Mouse (Mus musculus): ENCODE results near the gene Gm10840. TPM values are rescaled to one million over a fixed set of nuclear protein-coding genes. Genes with fewer than 3 reads are reported as not detected.

Gm10840 gene
- polyA plus RNA-seq, 1 experiment from 2014 or later: not detected

DNA sequence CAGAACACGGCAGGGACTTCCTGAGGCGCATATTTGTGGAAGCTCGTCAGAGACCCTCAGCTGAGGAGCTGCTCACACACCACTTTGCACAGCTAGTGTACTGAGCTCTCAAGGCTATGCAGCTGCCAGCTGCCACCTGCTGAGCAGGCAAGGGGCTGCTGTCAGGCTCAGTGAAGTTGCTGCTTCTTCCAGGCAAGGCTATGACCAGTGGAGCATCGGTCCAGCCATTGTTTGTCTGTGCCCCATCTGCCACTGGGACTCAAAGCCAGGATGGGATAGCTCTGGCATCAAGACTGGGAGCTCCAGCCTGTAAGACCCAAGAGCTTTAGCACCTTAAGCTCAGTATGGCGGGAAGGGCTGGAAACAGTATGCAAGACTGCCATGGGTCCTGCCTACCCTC is 6.6 kb upstream of the Gm10840 start:
- H3K4me3 ChIP-seq: no peak overlapping the region
- H3K27me3 ChIP-seq (ENCODE audit: low read depth, poor library complexity, severe bottlenecking): no peaks in the 10 kb centered on the region
- 80% methylated on average over 5 of the region's 5 CpGs for WGBS
- no peak overlapping the region for H3K27ac ChIP-seq (replicated peaks)
- H3K36me3 ChIP-seq: peaks cover 100% of the 10 kb centered on the region
- DNase-seq (ENCODE audit: low spot score): no peak
- peaks cover 15% of the 10 kb centered on the region for H3K4me1 ChIP-seq
- H3K9me3 ChIP-seq (replicated peaks): no peaks in the 10 kb centered on the region

- Histone ChIP-seq H3K9me3 (replicated peaks) (no peaks in the 10 kb centered on the region), H3K27me3 (ENCODE audit: low read depth, poor library complexity, severe bottlenecking) (no peaks in the 10 kb centered on the region), H3K36me3 (peaks cover 94% of the 10 kb centered on the region), H3K27ac (replicated peaks) (no peak overlapping the region), H3K4me1 (peaks cover 21% of the 10 kb centered on the region), H3K4me3 (no peak overlapping the region)
- WGBS: 82% methylated on average over 2 of the region's 2 CpGs
- DNase-seq (ENCODE audit: low spot score): no peak
Observed at GRCm38 (mm10) chr11:106154770-106155169, 5.9 kb upstream of the Gm10840 start.

GRCm38 (mm10) chr11:106155761-106156160 is 4.9 kb upstream of the Gm10840 start:
- Histone ChIP-seq H3K36me3 (peaks cover 84% of the 10 kb centered on the region), H3K4me3 (no peak overlapping the region), H3K27ac (replicated peaks) (no peak overlapping the region), H3K27me3 (ENCODE audit: low read depth, poor library complexity, severe bottlenecking) (no peaks in the 10 kb centered on the region), H3K4me1 (peaks cover 28% of the 10 kb centered on the region), H3K9me3 (replicated peaks) (no peaks in the 10 kb centered on the region)
- WGBS: 82% methylated on average over 3 of the region's 3 CpGs
- no peak for DNase-seq (ENCODE audit: low spot score)

GRCm38 (mm10) chr11:106156257-106156656 is 4.4 kb upstream of the Gm10840 start:
- H3K4me1 ChIP-seq: peaks cover 33% of the 10 kb centered on the region

DNA sequence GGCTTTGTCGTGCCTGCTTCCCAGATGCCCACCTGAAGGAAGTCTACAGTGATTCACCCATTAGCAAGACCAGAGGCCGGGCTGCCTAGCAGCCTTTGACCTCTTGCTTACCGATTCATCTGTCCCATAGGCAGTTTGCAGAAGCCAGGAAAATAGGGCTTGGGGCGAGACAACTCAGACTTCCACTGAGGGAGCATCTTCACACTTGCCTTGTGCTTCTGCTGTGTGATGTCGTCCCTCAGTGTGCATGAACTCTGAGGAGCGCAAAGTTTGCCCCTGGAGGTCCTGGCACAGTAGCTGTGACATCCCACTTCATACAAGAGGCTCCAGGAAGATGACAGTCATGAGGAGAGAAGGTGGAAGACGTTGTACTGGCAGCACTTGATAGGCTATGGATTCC is 3.5 kb upstream of the Gm10840 start:
- Histone ChIP-seq H3K27me3 (ENCODE audit: low read depth, poor library complexity, severe bottlenecking) (no peaks in the 10 kb centered on the region), H3K4me1 (peaks cover 39% of the 10 kb centered on the region), H3K36me3 (peaks cover 72% of the 10 kb centered on the region), H3K4me3 (peak overlapping the region; percentile 18; the same call in 1 of the 2 replicates), H3K9me3 (replicated peaks) (no peaks in the 10 kb centered on the region), H3K27ac (replicated peaks) (no peak overlapping the region)
- DNase-seq (ENCODE audit: low spot score): no peak
- 93% methylated on average over 7 of the region's 7 CpGs for WGBS

More at GRCm38 (mm10) chr11:106156257-106156656, 4.4 kb upstream of the Gm10840 start:
- no peak for DNase-seq (ENCODE audit: low spot score)
- H3K27me3 ChIP-seq (ENCODE audit: low read depth, poor library complexity, severe bottlenecking): no peaks in the 10 kb centered on the region
- H3K9me3 ChIP-seq (replicated peaks): no peaks in the 10 kb centered on the region
- WGBS: 100% methylated on average over 1 of the region's 1 CpGs
- no peak overlapping the region for H3K27ac ChIP-seq (replicated peaks)
- no peak overlapping the region for H3K4me3 ChIP-seq
- H3K36me3 ChIP-seq: peaks cover 79% of the 10 kb centered on the region

DNA sequence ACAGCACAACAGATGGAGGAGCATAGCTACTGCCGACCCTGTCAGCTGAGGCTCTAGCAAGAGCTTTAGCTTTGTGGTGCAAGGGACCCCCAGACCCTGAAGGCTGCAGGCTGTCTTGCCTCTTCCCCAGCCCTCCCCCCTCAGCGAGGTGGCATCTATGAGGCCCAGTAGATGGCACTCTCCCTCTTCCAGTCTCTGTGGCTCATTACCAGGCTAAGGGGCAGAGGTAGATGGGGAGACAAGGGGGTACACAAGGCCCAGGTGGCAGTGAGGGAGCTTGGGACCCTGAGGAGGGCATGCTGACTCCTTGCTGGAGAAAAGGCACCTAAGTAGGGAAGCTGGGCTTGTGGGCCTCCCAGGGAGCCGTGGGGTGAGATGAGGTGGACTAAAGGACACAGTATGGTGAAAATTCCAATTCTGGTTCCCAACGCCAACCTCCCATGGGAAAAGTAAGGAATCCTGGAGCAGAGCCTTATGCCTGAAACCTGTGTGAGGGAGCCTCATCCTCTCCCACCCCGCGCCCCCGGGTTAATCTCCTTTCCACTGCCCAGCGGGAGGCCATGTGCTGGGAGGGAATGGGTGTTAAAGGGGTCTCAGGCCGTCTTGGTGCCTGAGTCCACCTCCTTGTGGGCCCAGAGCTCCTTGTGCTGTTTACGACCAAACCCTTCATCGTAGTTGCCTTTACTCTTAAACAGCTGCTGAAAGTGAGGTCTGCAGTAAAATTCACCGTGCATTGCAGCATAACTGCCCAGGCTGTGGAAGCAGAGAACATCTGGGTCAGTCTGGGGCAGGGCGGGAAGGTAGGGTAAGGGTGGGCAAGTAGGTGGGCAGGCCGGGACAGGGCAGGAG is 2.3 kb upstream of the Gm10840 start:
- Histone ChIP-seq H3K9me3 (replicated peaks) (no peaks in the 10 kb centered on the region), H3K36me3 (peaks cover 72% of the 10 kb centered on the region), H3K27me3 (ENCODE audit: low read depth, poor library complexity, severe bottlenecking) (no peaks in the 10 kb centered on the region), H3K4me1 (peaks cover 39% of the 10 kb centered on the region), H3K4me3 (peak overlapping the region; percentile 92), H3K27ac (replicated peaks) (peak overlapping the region; percentile 93)
- DNase-seq (ENCODE audit: low spot score): peak; percentile 32
- WGBS: 63% methylated on average over 14 of the region's 14 CpGs

- peak overlapping the region; percentile 93 for H3K27ac ChIP-seq (replicated peaks)
- H3K4me1 ChIP-seq: peaks cover 39% of the 10 kb centered on the region
- no peak for DNase-seq (ENCODE audit: low spot score)
- WGBS: 50% methylated on average over 9 of the region's 9 CpGs
- H3K36me3 ChIP-seq: peaks cover 72% of the 10 kb centered on the region
- no peaks in the 10 kb centered on the region for H3K9me3 ChIP-seq (replicated peaks)
- H3K27me3 ChIP-seq (ENCODE audit: low read depth, poor library complexity, severe bottlenecking): no peaks in the 10 kb centered on the region
- H3K4me3 ChIP-seq: peak overlapping the region; percentile 92
Observed at GRCm38 (mm10) chr11:106158930-106159215, 1.8 kb upstream of the Gm10840 start.

DNA sequence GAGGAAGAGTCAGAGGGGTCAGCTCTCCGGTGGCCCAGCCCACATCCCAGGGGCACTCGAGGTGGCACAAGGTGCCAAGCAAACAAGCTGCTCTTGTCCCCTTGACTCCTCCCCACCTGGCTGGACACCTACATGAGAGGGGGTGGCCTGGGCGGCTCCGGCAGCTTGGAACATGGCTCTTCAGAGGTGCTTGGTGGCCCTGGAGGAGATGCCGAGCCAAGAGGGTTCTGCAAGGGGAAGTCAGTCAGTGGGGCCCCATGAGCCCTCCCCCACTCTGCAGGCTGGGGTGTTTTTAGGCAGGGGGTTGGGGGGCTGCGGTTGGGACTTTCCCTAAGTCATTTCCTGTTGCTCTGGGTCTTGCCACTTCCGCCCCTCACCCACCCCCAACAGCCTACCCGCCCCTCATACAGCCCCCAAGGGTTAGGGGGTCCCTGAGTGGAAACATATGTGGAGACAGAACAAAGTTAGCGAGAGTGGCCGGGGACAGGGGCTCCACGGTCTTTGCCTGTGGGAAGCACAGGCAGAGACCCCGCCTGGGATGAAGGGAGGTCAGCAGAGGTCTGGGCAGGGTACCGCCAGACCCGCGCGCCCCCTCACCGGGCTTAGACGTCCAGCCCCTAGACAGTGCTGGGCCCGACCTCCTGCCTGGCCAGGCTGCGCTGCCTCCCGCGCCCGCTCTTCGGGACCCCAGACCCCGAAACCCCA is 1.3 kb upstream of the Gm10840 start:
- no peaks in the 10 kb centered on the region for H3K9me3 ChIP-seq (replicated peaks)
- WGBS: 3% methylated on average over 25 of the region's 25 CpGs
- peak overlapping the region; percentile 93 for H3K27ac ChIP-seq (replicated peaks)
- DNase-seq (ENCODE audit: low spot score): peak; percentile 67
- H3K4me1 ChIP-seq: peaks cover 39% of the 10 kb centered on the region
- peak overlapping the region; percentile 92 for H3K4me3 ChIP-seq
- peaks cover 72% of the 10 kb centered on the region for H3K36me3 ChIP-seq
- H3K27me3 ChIP-seq (ENCODE audit: low read depth, poor library complexity, severe bottlenecking): no peaks in the 10 kb centered on the region

- H3K4me3 ChIP-seq: peak overlapping the region; percentile 92
- H3K36me3 ChIP-seq: peaks cover 72% of the 10 kb centered on the region
- under 1% methylated on average over 95 of the region's 106 CpGs for WGBS
- peaks cover 39% of the 10 kb centered on the region for H3K4me1 ChIP-seq
- H3K27ac ChIP-seq (replicated peaks): peak overlapping the region; percentile 93
- H3K27me3 ChIP-seq (ENCODE audit: low read depth, poor library complexity, severe bottlenecking): no peaks in the 10 kb centered on the region
- peak; percentile 86 for DNase-seq (ENCODE audit: low spot score)
- no peaks in the 10 kb centered on the region for H3K9me3 ChIP-seq (replicated peaks)
Observed at GRCm38 (mm10) chr11:106159921-106160840, 469 bp upstream of the Gm10840 start.

DNA sequence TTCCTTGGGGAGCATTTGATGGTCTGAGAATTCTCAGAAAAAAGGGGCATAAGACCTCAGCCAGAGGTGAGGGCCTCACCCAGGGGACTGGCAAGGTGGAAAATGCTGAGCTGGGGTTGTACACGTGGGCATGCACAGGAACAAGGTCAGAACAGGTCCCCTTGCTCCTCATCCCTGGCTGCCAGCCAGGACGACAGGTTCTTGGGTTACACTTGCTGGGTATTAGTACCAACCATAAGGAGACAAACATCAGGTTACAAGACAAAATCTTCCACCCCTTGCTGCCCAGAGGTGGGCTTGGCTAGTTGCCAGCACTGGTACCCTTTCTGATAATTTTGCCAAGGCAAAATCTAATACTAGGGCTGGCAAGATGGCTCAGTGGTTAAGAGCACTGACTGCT is 1.6 kb downstream of the Gm10840 start:
- no peaks in the 10 kb centered on the region for H3K9me3 ChIP-seq (replicated peaks)
- no peak overlapping the region for H3K27ac ChIP-seq (replicated peaks)
- H3K36me3 ChIP-seq: peaks cover 72% of the 10 kb centered on the region
- H3K27me3 ChIP-seq (ENCODE audit: low read depth, poor library complexity, severe bottlenecking): no peaks in the 10 kb centered on the region
- DNase-seq (ENCODE audit: low spot score): no peak
- no peak overlapping the region for H3K4me3 ChIP-seq
- WGBS: 86% methylated on average over 2 of the region's 2 CpGs
- H3K4me1 ChIP-seq: peaks cover 39% of the 10 kb centered on the region

DNA sequence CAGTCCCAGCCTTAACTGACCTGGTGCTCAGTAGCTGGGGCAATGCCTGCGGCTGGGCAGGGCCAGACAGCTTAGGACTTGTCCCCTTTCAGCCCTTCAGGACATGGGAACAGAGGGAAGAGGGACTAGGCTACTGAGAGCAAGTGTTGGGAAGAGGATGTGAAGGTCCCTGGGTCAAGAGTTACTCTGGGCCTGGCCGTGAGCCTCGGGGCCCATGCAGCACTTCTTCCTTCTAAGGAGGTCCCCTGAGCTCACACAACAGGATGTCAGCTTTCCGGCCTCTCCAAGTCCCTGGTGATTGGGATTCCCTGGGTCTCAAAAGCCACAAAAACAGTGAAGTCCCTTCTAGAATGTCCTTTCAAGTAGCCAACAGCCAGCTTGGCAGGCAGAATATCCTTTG is 2.9 kb downstream of the Gm10840 start:
- no peak for DNase-seq (ENCODE audit: low spot score)
- WGBS: 90% methylated on average over 4 of the region's 4 CpGs
- H3K27me3 ChIP-seq (ENCODE audit: low read depth, poor library complexity, severe bottlenecking): no peaks in the 10 kb centered on the region
- H3K4me3 ChIP-seq: no peak overlapping the region
- H3K4me1 ChIP-seq: peaks cover 30% of the 10 kb centered on the region
- peaks cover 70% of the 10 kb centered on the region for H3K36me3 ChIP-seq
- H3K27ac ChIP-seq (replicated peaks): no peak overlapping the region
- H3K9me3 ChIP-seq (replicated peaks): no peaks in the 10 kb centered on the region

DNA sequence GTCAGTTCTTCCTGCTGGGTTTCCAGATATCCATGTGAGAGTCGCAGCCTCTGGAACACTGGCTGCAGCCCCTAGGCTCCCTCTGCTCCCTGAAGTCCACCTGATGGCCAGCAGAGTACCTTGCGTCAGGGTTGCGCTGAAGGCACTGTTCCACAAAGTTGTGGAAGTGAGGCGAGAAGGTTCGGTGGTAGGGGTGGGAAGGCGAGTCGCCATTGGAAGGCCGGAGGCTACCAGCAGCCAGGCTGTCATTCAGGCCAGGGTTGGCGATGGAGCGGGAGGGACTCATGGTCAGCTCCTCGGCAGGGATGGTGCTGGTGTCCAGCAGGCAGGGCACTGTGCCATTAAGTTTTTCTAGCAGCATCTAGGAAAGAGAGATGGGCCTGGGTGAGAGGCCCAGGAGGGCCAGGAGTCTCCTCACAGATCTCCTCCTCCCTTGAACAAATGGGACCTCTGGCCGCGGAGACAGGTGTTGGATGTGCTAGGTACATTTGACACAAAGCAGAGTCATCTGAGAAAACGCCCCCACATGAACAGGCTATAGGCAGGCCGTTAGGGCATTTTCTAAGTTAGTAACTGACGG is 4.0 kb downstream of the Gm10840 start:
- H3K9me3 ChIP-seq (replicated peaks): no peaks in the 10 kb centered on the region
- H3K4me3 ChIP-seq: no peak overlapping the region
- peaks cover 18% of the 10 kb centered on the region for H3K4me1 ChIP-seq
- no peaks in the 10 kb centered on the region for H3K27me3 ChIP-seq (ENCODE audit: low read depth, poor library complexity, severe bottlenecking)
- no peak overlapping the region for H3K27ac ChIP-seq (replicated peaks)
- no peak for DNase-seq (ENCODE audit: low spot score)
- 89% methylated on average over 16 of the region's 16 CpGs for WGBS
- peaks cover 71% of the 10 kb centered on the region for H3K36me3 ChIP-seq
